Mouse (Mus musculus) CH12.LX (cell line): Measurements from ENCODE around the gene Fam227b. TPM values are rescaled to one million over a fixed set of nuclear protein-coding genes. Genes with fewer than 3 reads are reported as not detected.

ENCODE experiments used
- DNase-seq: peaks from one replicate; pipeline ENCODE4 v3.0.0-alpha.2; 2013; ENCODE audit errors: extremely low read depth
- H3K27ac ChIP-seq: 2 replicates; pipeline ENCODE4 v1.5.1; 2012; ENCODE audit warnings: low read depth, mild to moderate bottlenecking, control low read depth, moderate library complexity; ENCODE audit not compliant: insufficient read depth
- H3K27me3 ChIP-seq: replicated peaks from 2 replicates; pipeline ENCODE3; 2012; ENCODE audit warnings: inconsistent platforms
- H3K36me3 ChIP-seq, 2 experiments: replicated peaks in 1 of 2; 2 replicates each; pipeline versions ENCODE3 to v1.6.1; 2012; ENCODE audit warnings: inconsistent platforms in 1 of 2, low read length in 1 of 2, mild to moderate bottlenecking in 1 of 2, mixed read lengths in 1 of 2, moderate library complexity in 1 of 2; ENCODE audit not compliant: control insufficient read depth in 1 of 2, insufficient read depth in 1 of 2
- H3K4me1 ChIP-seq, 2 experiments: 2 replicates each; pipeline ENCODE4 v1.6.1; 2012; ENCODE audit warnings: inconsistent platforms in 1 of 2, moderate library complexity in 1 of 2; ENCODE audit not compliant: insufficient read depth in 2 of 2, control insufficient read depth in 1 of 2
- H3K4me2 ChIP-seq: 2 replicates; pipeline ENCODE4 v1.6.1; 2012; ENCODE audit warnings: low read depth, mild to moderate bottlenecking, control low read depth; ENCODE audit not compliant: poor library complexity, insufficient read depth, severe bottlenecking
- H3K4me3 ChIP-seq, 3 experiments: fragments of 150-350 bp in 1 of 3; sonication (generic) in 1 of 3; replicated peaks in 1 of 3; 2 replicates each; pipeline versions ENCODE3 to v1.5.1; 2011 to 2012; ENCODE audit warnings: low read depth in 2 of 3, low read length in 2 of 3, mild to moderate bottlenecking in 2 of 3, moderate library complexity in 2 of 3, control low read depth in 1 of 3, improper control_type of control experiment in 1 of 3, inconsistent platforms in 1 of 3, mixed read lengths in 1 of 3; ENCODE audit not compliant: poor library complexity in 1 of 3
- H3K79me2 ChIP-seq: replicated peaks from 2 replicates; pipeline ENCODE4 v1.6.1; 2012; ENCODE audit warnings: mild to moderate bottlenecking, moderate library complexity; ENCODE audit not compliant: control insufficient read depth, poor library complexity, insufficient read depth, severe bottlenecking; ENCODE audit errors: extremely low read depth
- H3K9ac ChIP-seq: 2 replicates; pipeline ENCODE4 v1.6.1; 2012; ENCODE audit warnings: low read depth, mild to moderate bottlenecking, control low read depth, moderate library complexity; ENCODE audit not compliant: insufficient read depth
- H3K9me3 ChIP-seq: replicated peaks from 2 replicates; pipeline ENCODE3; 2012; ENCODE audit warnings: low read length, inconsistent platforms, mixed read lengths
- CHD2 ChIP-seq: IDR thresholded peaks from 2 replicates; pipeline ENCODE4 v1.6.1; 2011; ENCODE audit warnings: low read length, improper control_type of control experiment
- CTCF ChIP-seq, 2 experiments: IDR thresholded peaks in 1 of 2; conservative IDR thresholded peaks in 1 of 2; 2 replicates each; pipeline ENCODE4 v1.5.1; 2011 to 2012; ENCODE audit warnings: low read depth in 2 of 2, low read length in 2 of 2, improper control_type of control experiment in 1 of 2, inconsistent platforms in 1 of 2, mild to moderate bottlenecking in 1 of 2, moderate library complexity in 1 of 2
- E2F4 ChIP-seq: IDR thresholded peaks from 2 replicates; pipeline ENCODE4 v1.6.1; 2011; ENCODE audit warnings: low read depth, low read length, improper control_type of control experiment; ENCODE audit not compliant: insufficient replicate concordance
- EP300 ChIP-seq: IDR thresholded peaks from 2 replicates; pipeline ENCODE4 v1.6.1; 2011; ENCODE audit warnings: low read length, improper control_type of control experiment
- ETS1 ChIP-seq: conservative IDR thresholded peaks from 2 replicates; pipeline ENCODE4 v1.6.1; 2012; ENCODE audit warnings: low read depth, mild to moderate bottlenecking, inconsistent platforms, low read length, improper control_type of control experiment, moderate library complexity
- IRF4 ChIP-seq: IDR thresholded peaks from 2 replicates; pipeline ENCODE4 v1.6.1; 2014; ENCODE audit warnings: low read depth, mild to moderate bottlenecking, inconsistent platforms, low read length, improper control_type of control experiment
- JUN ChIP-seq: IDR thresholded peaks from 2 replicates; pipeline ENCODE4 v1.6.1; 2011; ENCODE audit warnings: low read depth, mild to moderate bottlenecking, low read length, improper control_type of control experiment, moderate library complexity; ENCODE audit not compliant: insufficient read depth
- JUND ChIP-seq: conservative IDR thresholded peaks from 2 replicates; pipeline ENCODE4 v1.6.1; 2011; ENCODE audit warnings: low read depth, low read length, improper control_type of control experiment
- KAT2A ChIP-seq: IDR thresholded peaks from 2 replicates; pipeline ENCODE4 v1.6.1; 2012; ENCODE audit warnings: low read length, improper control_type of control experiment, inconsistent platforms; ENCODE audit not compliant: insufficient replicate concordance
- MAFK ChIP-seq: IDR thresholded peaks from 2 replicates; pipeline ENCODE4 v1.6.1; 2011; ENCODE audit warnings: low read length, improper control_type of control experiment; ENCODE audit not compliant: insufficient replicate concordance
- MAX ChIP-seq: IDR thresholded peaks from 2 replicates; pipeline ENCODE4 v1.6.1; 2011; ENCODE audit warnings: low read length, improper control_type of control experiment
- MAZ ChIP-seq: IDR thresholded peaks from 2 replicates; pipeline ENCODE4 v1.6.1; 2012; ENCODE audit warnings: low read depth, mild to moderate bottlenecking, inconsistent platforms, low read length, improper control_type of control experiment, moderate library complexity
- MXI1 ChIP-seq: IDR thresholded peaks from 2 replicates; pipeline ENCODE4 v1.6.1; 2011; ENCODE audit warnings: mild to moderate bottlenecking, low read depth, low read length, improper control_type of control experiment
- MYC ChIP-seq: IDR thresholded peaks from 2 replicates; pipeline ENCODE4 v1.6.1; 2011; ENCODE audit warnings: low read depth, mild to moderate bottlenecking, improper control_type of control experiment, low read length
- NELFE ChIP-seq: IDR thresholded peaks from 2 replicates; pipeline ENCODE4 v1.6.1; 2011; ENCODE audit warnings: low read depth, low read length, improper control_type of control experiment
- PAX5 ChIP-seq: IDR thresholded peaks from 2 replicates; pipeline ENCODE4 v1.6.1; 2012; ENCODE audit warnings: low read length, inconsistent platforms, mixed read lengths
- POLR2A ChIP-seq: IDR thresholded peaks from 2 replicates; pipeline ENCODE4 v1.6.1; 2011; ENCODE audit warnings: low read depth, mild to moderate bottlenecking, improper control_type of control experiment, low read length
- POLR2AphosphoS2 ChIP-seq: IDR thresholded peaks from 2 replicates; pipeline ENCODE4 v1.6.1; 2011; ENCODE audit warnings: low read depth, low read length, improper control_type of control experiment
- RAD21 ChIP-seq: IDR thresholded peaks from 2 replicates; pipeline ENCODE4 v1.6.1; 2011; ENCODE audit warnings: low read depth, mild to moderate bottlenecking, low read length, improper control_type of control experiment, moderate library complexity
- RCOR1 ChIP-seq: conservative IDR thresholded peaks from 2 replicates; pipeline ENCODE4 v1.6.1; 2012; ENCODE audit warnings: low read depth, mild to moderate bottlenecking, inconsistent platforms, low read length, improper control_type of control experiment
- SIN3A ChIP-seq: IDR thresholded peaks from 2 replicates; pipeline ENCODE4 v1.6.1; 2012; ENCODE audit warnings: low read length, improper control_type of control experiment, inconsistent platforms
- TCF12 ChIP-seq: IDR thresholded peaks from 2 replicates; pipeline ENCODE4 v1.6.1; 2014; ENCODE audit warnings: low read depth, mild to moderate bottlenecking, inconsistent platforms, low read length, improper control_type of control experiment
- UBTF ChIP-seq: IDR thresholded peaks from 2 replicates; pipeline ENCODE4 v1.6.1; 2012; ENCODE audit warnings: low read depth, mild to moderate bottlenecking, inconsistent platforms, low read length, improper control_type of control experiment, moderate library complexity
- USF1 ChIP-seq: IDR thresholded peaks from 2 replicates; pipeline ENCODE4 v1.6.1; 2014; ENCODE audit warnings: low read depth, mild to moderate bottlenecking, inconsistent platforms, low read length, improper control_type of control experiment
- USF2 ChIP-seq: conservative IDR thresholded peaks from 2 replicates; pipeline ENCODE4 v1.6.1; 2011; ENCODE audit warnings: low read depth, low read length, improper control_type of control experiment
- dilution Hi-C: fragments of 300-500 bp; cut with MboI; formaldehyde crosslinking; loops from 2 replicates; pipeline ENCODE4 v1.14.3; 2020; ENCODE audit warnings: low sequenced_read_pairs; ENCODE audit not compliant: extremely low pct_unique_long_range_greater_than_20kb, extremely low pct_ligation_motif_present
- in situ Hi-C: fragments of 300-500 bp; cut with MboI; formaldehyde crosslinking; loops from 3 replicates; pipeline ENCODE4 v1.14.3; 2019; ENCODE audit warnings: low sequenced_read_pairs, low pct_ligation_motif_present, low pct_unique_long_range_greater_than_20kb, mixed read lengths
- polyA plus RNA-seq: library from polyadenylated mRNA; unstranded; fragments of >175 nt; gene quantifications from 2 replicates; pipeline ENCODE4 v1.2.1, GENCODE M21; 2012; ENCODE audit warnings: low read depth; ENCODE audit not compliant: insufficient read length
- total RNA-seq, 2 experiments: library from RNA; depleted of rRNA; stranded (reverse); fragments of 300-350 nt in 1 of 2; fragments of >200 nt in 1 of 2; gene quantifications; 2 replicates each; pipeline ENCODE4 v1.2.3; 2012 to 2014

Gene Fam227b
- total and polyA plus RNA-seq, 3 experiments = not detected

DNA sequence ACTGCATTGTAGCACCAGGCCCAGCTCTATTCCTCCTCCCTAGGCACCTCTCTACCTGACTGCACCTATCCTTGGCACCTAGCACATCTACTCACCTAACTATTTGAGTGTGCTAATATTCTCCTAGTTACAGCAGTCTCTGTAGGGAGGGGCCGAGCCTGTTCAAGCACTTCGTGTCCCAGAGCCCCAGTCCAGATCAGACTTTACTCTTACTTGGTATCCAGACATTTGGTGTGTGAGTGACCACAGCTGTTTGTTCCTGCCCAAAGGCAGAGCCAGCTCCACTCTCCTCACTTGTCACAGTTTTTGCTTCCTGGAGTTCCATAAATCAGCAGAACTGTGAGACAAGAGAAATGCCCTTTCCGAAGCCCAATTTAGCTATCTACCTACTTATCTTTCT, 47.2 kb upstream of the Fam227b start:
- Histone ChIP-seq H3K9me3 (no peaks in the 10 kb centered on the region), H3K79me2 (no peaks in the 10 kb centered on the region), H3K36me3 (no peaks in the 10 kb centered on the region), H3K4me2 (no peak overlapping the region), H3K27ac (no peak overlapping the region), H3K27me3 (no peaks in the 10 kb centered on the region), H3K4me1 (no peaks in the 10 kb centered on the region), H3K4me3 (no peak overlapping the region), H3K9ac (no peak overlapping the region)
- DNase-seq = no peak
- in situ Hi-C loops = no loop called here
- dilution Hi-C loops = no loop called here
- TF ChIP-seq E2F4 (no peak), MAX (no peak), TCF12 (no peak), RCOR1 (no peak), JUN (no peak), CTCF (conservative IDR thresholded peaks at IDR 0.05 in 1 of 2, IDR thresholded peaks at IDR 0.05 in 1 of 2; ENCODE audit: low read depth in 2 of 2, low read length in 2 of 2) (no peak), NELFE (no peak), POLR2A (no peak), USF1 (no peak), IRF4 (no peak)

DNA sequence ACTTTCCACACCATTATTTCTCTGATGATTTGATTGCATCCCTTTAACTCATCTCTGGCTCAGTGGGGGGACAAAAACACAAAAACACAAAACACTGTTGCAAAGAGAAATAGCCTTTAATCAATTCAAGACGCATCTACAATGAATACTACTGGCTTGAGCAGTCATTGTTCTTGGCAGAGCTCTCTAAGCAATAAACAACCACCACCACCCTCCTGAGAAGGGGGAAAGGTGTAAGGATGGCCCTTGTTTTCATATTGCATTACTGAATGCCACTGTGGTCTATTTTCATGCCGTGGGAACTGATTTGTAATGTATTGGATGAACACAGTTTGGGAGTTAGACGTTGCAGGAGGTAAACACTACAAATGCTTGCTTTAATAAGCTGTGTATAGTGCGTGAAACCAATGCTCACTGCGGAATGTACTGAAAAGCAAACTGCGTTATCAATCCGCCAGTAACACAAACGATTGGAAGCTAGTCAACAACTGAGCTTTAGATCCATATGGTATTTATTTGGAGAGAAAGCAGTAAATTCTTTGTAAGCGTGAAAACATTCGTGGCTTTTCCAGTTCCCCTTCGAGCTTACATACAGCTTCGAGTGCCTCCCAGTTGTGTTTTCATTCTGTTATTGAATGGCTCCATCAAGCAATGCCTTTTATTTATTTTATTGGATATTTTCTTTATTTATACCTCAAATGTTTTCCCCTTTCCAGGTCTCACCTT, 44.0 kb upstream of the Fam227b start:
- dilution Hi-C loops = no loop called here
- in situ Hi-C loops = no loop called here

DNA sequence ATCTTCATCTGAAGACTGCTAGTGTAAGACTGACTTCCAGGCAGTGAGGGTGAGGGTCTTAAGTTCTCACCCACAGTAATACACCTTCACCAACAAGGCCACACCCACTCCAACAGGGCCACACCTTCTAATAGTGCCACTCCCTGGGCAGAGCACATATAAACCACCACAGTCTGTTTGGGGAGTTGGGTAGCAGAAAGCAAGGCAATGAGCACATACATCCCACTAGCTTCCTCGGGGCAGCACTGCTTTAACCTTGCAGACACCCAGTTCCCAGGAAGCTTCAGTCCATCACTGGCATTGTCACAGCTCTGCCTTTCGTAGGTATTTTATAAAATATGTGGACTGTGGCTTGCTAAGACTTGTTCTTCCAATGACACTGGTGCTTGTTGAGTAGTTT, 40.3 kb upstream of the Fam227b start:
- Histone ChIP-seq H3K9ac (no peak overlapping the region), H3K27me3 (no peaks in the 10 kb centered on the region), H3K4me1 (no peaks in the 10 kb centered on the region), H3K4me3 (no peak overlapping the region), H3K79me2 (no peaks in the 10 kb centered on the region), H3K4me2 (no peak overlapping the region), H3K36me3 (no peaks in the 10 kb centered on the region), H3K9me3 (no peaks in the 10 kb centered on the region), H3K27ac (no peak overlapping the region)
- in situ Hi-C loops (no loop called here), dilution Hi-C loops (no loop called here)
- TF ChIP-seq JUN (no peak), PAX5 (no peak), JUND (no peak), USF1 (no peak), POLR2AphosphoS2 (no peak), E2F4 (no peak), UBTF (no peak), ETS1 (no peak), MAZ (no peak), USF2 (no peak), IRF4 (no peak), MAFK (no peak), KAT2A (no peak), EP300 (no peak), RAD21 (no peak)
- no peak for DNase-seq

More for the DNA sequence above, 44.0 kb upstream of the Fam227b start:
- no peak for TF ChIP-seq E2F4
- TF ChIP-seq CHD2 = no peak
- no peak for TF ChIP-seq MXI1
- no peak for TF ChIP-seq RAD21
- no peak for TF ChIP-seq ETS1
- TF ChIP-seq MYC = no peak
- no peak for TF ChIP-seq SIN3A
- no peak for TF ChIP-seq IRF4
- Histone ChIP-seq H3K79me2 (no peaks in the 10 kb centered on the region), H3K36me3 (no peaks in the 10 kb centered on the region), H3K9ac (no peak overlapping the region), H3K4me1 (no peaks in the 10 kb centered on the region), H3K9me3 (no peaks in the 10 kb centered on the region), H3K27ac (no peak overlapping the region), H3K27me3 (no peaks in the 10 kb centered on the region), H3K4me3 (no peak overlapping the region), H3K4me2 (no peak overlapping the region)
- DNase-seq = no peak
